Mouse (Mus musculus) brain, embryonic 14.5 days (tissue): ENCODE data around the gene Snrpg.

Source experiments
- CTCF ChIP-seq: fragments of 200-500 bp; IDR thresholded peaks from 2 replicates; pipeline ENCODE4 v1.5.1; 2012; ENCODE audit warnings: inconsistent platforms, mild to moderate bottlenecking, moderate library complexity, borderline replicate concordance; ENCODE audit not compliant: insufficient read depth, insufficient read length; ENCODE audit errors: extremely low read depth
- POLR2A ChIP-seq: fragments of 200-500 bp; IDR thresholded peaks from 2 replicates; pipeline ENCODE4 v1.6.1; 2012; ENCODE audit warnings: mild to moderate bottlenecking, inconsistent platforms, borderline replicate concordance; ENCODE audit not compliant: poor library complexity, insufficient read depth, insufficient read length, severe bottlenecking; ENCODE audit errors: extremely low read depth

GRCm38 (mm10) chr6:86366125-86366852 lies 4.8 kb upstream of the Snrpg start:
- TF ChIP-seq CTCF (no peak), POLR2A (no peak)
